Mouse (Mus musculus): ENCODE measurements around the gene Chmp2b. TPM values are rescaled to one million over a fixed set of nuclear protein-coding genes. Genes with fewer than 3 reads are reported as not detected.
A peak's percentile ranks its signal among the peaks of the same experiment; 100 is the strongest.

Gene Chmp2b
- total and polyA plus RNA-seq, 3 experiments: 28.2 to 70.4 (median 50.3) TPM

DNA sequence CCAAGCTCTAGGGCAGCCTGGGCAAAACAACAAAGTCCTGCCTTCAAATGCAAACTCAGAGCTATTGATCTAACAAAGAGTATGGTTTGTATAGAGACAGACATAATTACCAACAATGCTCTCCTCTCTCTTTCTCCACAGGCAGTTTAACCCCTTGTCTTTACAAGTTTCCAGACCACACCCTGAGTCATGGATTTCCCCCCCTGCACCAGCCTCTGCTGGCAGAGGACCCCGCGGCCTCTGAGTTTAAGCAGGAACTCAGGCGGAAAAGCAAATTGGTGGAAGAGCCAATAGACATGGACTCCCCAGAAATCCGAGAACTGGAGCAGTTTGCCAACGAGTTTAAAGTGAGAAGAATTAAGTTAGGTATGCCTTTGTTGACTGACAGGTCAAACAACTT is 32.9 kb downstream of the Chmp2b start:
- no peak overlapping the region for H3K4me2 ChIP-seq (ENCODE audit: insufficient read depth, low read depth, poor library complexity, severe bottlenecking)
- H3K4me1 ChIP-seq (ENCODE audit: control insufficient read depth in 1 of 2, insufficient read depth in 2 of 2): peaks cover 0 to 4% of the 10 kb centered on the region in 2 experiments; a peak in 2 of 4 replicates
- DNase-seq (ENCODE audit: extremely low read depth): no peak
- dilution Hi-C loops (cut with MboI; ENCODE audit: extremely low pct_ligation_motif_present, extremely low pct_unique_long_range_greater_than_20kb, low sequenced_read_pairs) (no loop called here), in situ Hi-C loops (cut with MboI; ENCODE audit: low pct_ligation_motif_present, low pct_unique_long_range_greater_than_20kb, low sequenced_read_pairs) (no loop called here)
- no peak overlapping the region for H3K4me3 ChIP-seq (replicated peaks in 1 of 3; ENCODE audit: low read depth in 2 of 3, low read length in 2 of 3, poor library complexity in 1 of 3)
- no peak overlapping the region for H3K9ac ChIP-seq (ENCODE audit: insufficient read depth, low read depth)
- no peak overlapping the region for H3K27ac ChIP-seq (ENCODE audit: insufficient read depth, low read depth)
- no peaks in the 10 kb centered on the region for H3K27me3 ChIP-seq (replicated peaks)
- no peaks in the 10 kb centered on the region for H3K36me3 ChIP-seq (replicated peaks in 1 of 2; ENCODE audit: control insufficient read depth in 1 of 2, insufficient read depth in 1 of 2, low read length in 1 of 2)
- TF ChIP-seq E2F4 (IDR thresholded peaks at IDR 0.05; ENCODE audit: insufficient replicate concordance, low read depth, low read length) (no peak), MYC (IDR thresholded peaks at IDR 0.05; ENCODE audit: low read depth, low read length) (no peak), IRF4 (IDR thresholded peaks at IDR 0.05; ENCODE audit: low read depth, low read length) (no peak), ZMIZ1 (IDR thresholded peaks at IDR 0.05; ENCODE audit: low read depth, low read length) (no peak), POLR2A (IDR thresholded peaks at IDR 0.05; ENCODE audit: low read depth, low read length) (no peak), CHD1 (IDR thresholded peaks at IDR 0.05; ENCODE audit: low read depth, low read length) (no peak), BHLHE40 (IDR thresholded peaks at IDR 0.05; ENCODE audit: low read depth, low read length) (no peak), NRF1 (IDR thresholded peaks at IDR 0.05; ENCODE audit: low read depth, low read length) (no peak), SMC3 (IDR thresholded peaks at IDR 0.05; ENCODE audit: low read depth, low read length) (no peak), USF1 (IDR thresholded peaks at IDR 0.05; ENCODE audit: low read depth, low read length) (no peak), POLR2AphosphoS2 (IDR thresholded peaks at IDR 0.05; ENCODE audit: low read depth, low read length) (no peak), PAX5 (IDR thresholded peaks at IDR 0.05; ENCODE audit: low read length) (no peak)
- no peaks in the 10 kb centered on the region for H3K79me2 ChIP-seq (replicated peaks; ENCODE audit: control insufficient read depth, extremely low read depth, insufficient read depth, poor library complexity, severe bottlenecking)
- H3K9me3 ChIP-seq (replicated peaks; ENCODE audit: low read length): no peaks in the 10 kb centered on the region

- H3K36me3 ChIP-seq (replicated peaks in 1 of 2; ENCODE audit: control insufficient read depth in 1 of 2, insufficient read depth in 1 of 2, low read length in 1 of 2): no peaks in the 10 kb centered on the region
- H3K4me2 ChIP-seq (ENCODE audit: insufficient read depth, low read depth, poor library complexity, severe bottlenecking): no peak overlapping the region
- in situ Hi-C loops (cut with MboI; ENCODE audit: low pct_ligation_motif_present, low pct_unique_long_range_greater_than_20kb, low sequenced_read_pairs) (no loop called here), dilution Hi-C loops (cut with MboI; ENCODE audit: extremely low pct_ligation_motif_present, extremely low pct_unique_long_range_greater_than_20kb, low sequenced_read_pairs) (no loop called here)
- TF ChIP-seq ZNF384 (IDR thresholded peaks at IDR 0.05; ENCODE audit: low read depth, low read length) (no peak), MAZ (IDR thresholded peaks at IDR 0.05; ENCODE audit: low read depth, low read length) (no peak), MAFK (IDR thresholded peaks at IDR 0.05; ENCODE audit: insufficient replicate concordance, low read length) (peak; percentile 72; the same call in 1 of the 2 replicates)
- no peaks in the 10 kb centered on the region for H3K9me3 ChIP-seq (replicated peaks; ENCODE audit: low read length)
- no peaks in the 10 kb centered on the region for H3K4me1 ChIP-seq (ENCODE audit: control insufficient read depth in 1 of 2, insufficient read depth in 2 of 2)
- no peak overlapping the region for H3K9ac ChIP-seq (ENCODE audit: insufficient read depth, low read depth)
- DNase-seq (ENCODE audit: extremely low read depth): no peak
- no peak overlapping the region for H3K27ac ChIP-seq (ENCODE audit: insufficient read depth, low read depth)
- no peaks in the 10 kb centered on the region for H3K27me3 ChIP-seq (replicated peaks)
- no peak overlapping the region for H3K4me3 ChIP-seq (replicated peaks in 1 of 3; ENCODE audit: low read depth in 2 of 3, low read length in 2 of 3, poor library complexity in 1 of 3)
- no peaks in the 10 kb centered on the region for H3K79me2 ChIP-seq (replicated peaks; ENCODE audit: control insufficient read depth, extremely low read depth, insufficient read depth, poor library complexity, severe bottlenecking)
These were observed 35.8 kb downstream of the Chmp2b start for GRCm38 (mm10) chr16:65526695-65527094.

- Histone ChIP-seq H3K79me2 (replicated peaks; ENCODE audit: control insufficient read depth, extremely low read depth, insufficient read depth, poor library complexity, severe bottlenecking) (no peaks in the 10 kb centered on the region), H3K4me3 (replicated peaks in 1 of 3; ENCODE audit: low read depth in 2 of 3, low read length in 2 of 3, poor library complexity in 1 of 3) (no peak overlapping the region), H3K9ac (ENCODE audit: insufficient read depth, low read depth) (no peak overlapping the region), H3K9me3 (replicated peaks; ENCODE audit: low read length) (no peaks in the 10 kb centered on the region), H3K27me3 (replicated peaks) (no peaks in the 10 kb centered on the region), H3K4me2 (ENCODE audit: insufficient read depth, low read depth, poor library complexity, severe bottlenecking) (no peak overlapping the region), H3K27ac (ENCODE audit: insufficient read depth, low read depth) (no peak overlapping the region), H3K4me1 (ENCODE audit: control insufficient read depth in 1 of 2, insufficient read depth in 2 of 2) (no peaks in the 10 kb centered on the region), H3K36me3 (replicated peaks in 1 of 2; ENCODE audit: control insufficient read depth in 1 of 2, insufficient read depth in 1 of 2, low read length in 1 of 2) (no peaks in the 10 kb centered on the region)
- dilution Hi-C loops (cut with MboI; ENCODE audit: extremely low pct_ligation_motif_present, extremely low pct_unique_long_range_greater_than_20kb, low sequenced_read_pairs) (no loop called here), in situ Hi-C loops (cut with MboI; ENCODE audit: low pct_ligation_motif_present, low pct_unique_long_range_greater_than_20kb, low sequenced_read_pairs) (no loop called here)
- no peak for DNase-seq (ENCODE audit: extremely low read depth)
- no peak for TF ChIP-seq RCOR1 (conservative IDR thresholded peaks at IDR 0.05; ENCODE audit: low read depth, low read length)
- no peak for TF ChIP-seq PAX5 (IDR thresholded peaks at IDR 0.05; ENCODE audit: low read length)
- TF ChIP-seq HCFC1 (IDR thresholded peaks at IDR 0.05; ENCODE audit: low read depth, low read length): no peak
- no peak for TF ChIP-seq UBTF (IDR thresholded peaks at IDR 0.05; ENCODE audit: low read depth, low read length)
- no peak for TF ChIP-seq ZMIZ1 (IDR thresholded peaks at IDR 0.05; ENCODE audit: low read depth, low read length)
- TF ChIP-seq POLR2A (IDR thresholded peaks at IDR 0.05; ENCODE audit: low read depth, low read length): no peak
- no peak for TF ChIP-seq MAZ (IDR thresholded peaks at IDR 0.05; ENCODE audit: low read depth, low read length)
- no peak for TF ChIP-seq ELF1 (IDR thresholded peaks at IDR 0.05; ENCODE audit: low read depth, low read length)
- TF ChIP-seq ZC3H11A (IDR thresholded peaks at IDR 0.05; ENCODE audit: low read depth, low read length): no peak
- TF ChIP-seq E2F4 (IDR thresholded peaks at IDR 0.05; ENCODE audit: insufficient replicate concordance, low read depth, low read length): no peak
- no peak for TF ChIP-seq CTCF (conservative IDR thresholded peaks at IDR 0.05 in 1 of 2, IDR thresholded peaks at IDR 0.05 in 1 of 2; ENCODE audit: low read depth in 2 of 2, low read length in 2 of 2)
- no peak for TF ChIP-seq JUN (IDR thresholded peaks at IDR 0.05; ENCODE audit: insufficient read depth, low read depth, low read length)
- TF ChIP-seq GABPA (IDR thresholded peaks at IDR 0.05; ENCODE audit: insufficient replicate concordance, low read depth, low read length): no peak
- TF ChIP-seq IRF4 (IDR thresholded peaks at IDR 0.05; ENCODE audit: low read depth, low read length): no peak
- TF ChIP-seq TCF12 (IDR thresholded peaks at IDR 0.05; ENCODE audit: low read depth, low read length): no peak
- no peak for TF ChIP-seq SMC3 (IDR thresholded peaks at IDR 0.05; ENCODE audit: low read depth, low read length)
- TF ChIP-seq POLR2AphosphoS2 (IDR thresholded peaks at IDR 0.05; ENCODE audit: low read depth, low read length): no peak
- no peak for TF ChIP-seq MXI1 (IDR thresholded peaks at IDR 0.05; ENCODE audit: low read depth, low read length)
- no peak for TF ChIP-seq ETS1 (conservative IDR thresholded peaks at IDR 0.05; ENCODE audit: low read depth, low read length)
These were observed 36.5 kb downstream of the Chmp2b start for GRCm38 (mm10) chr16:65526004-65526403.
